ENCODE assay signal across 24 mouse cellular contexts in genomic region chr10:80784871-80785270, GRCm38 (mm10). TPM values are rescaled to one million over a fixed set of nuclear protein-coding genes. Genes with fewer than 3 reads are reported as not detected.
DNase-seq lines count a peak whose midpoint lies in the region; ATAC-seq and TF ChIP-seq lines count a peak whose summit lies in the region.
"Had no signal": no experiment of that assay in that cellular context is flagged by ENCODE, and none has a peak within 500 bp of the region (broad histone marks: within the 10 kb centered on the region; RNA-seq: fewer than 3 reads in every experiment).

No protein-coding gene starts in this region.

- peaks cover 99% of the 10 kb centered on the region for H3K36me3 ChIP-seq in hindbrain, embryonic 10.5 days
- H3K36me3 ChIP-seq in hindbrain, embryonic 16.5 days (ENCODE audit: control insufficient read depth, insufficient read depth, low read length): peaks cover 63% of the 10 kb centered on the region
- H3K36me3 ChIP-seq in myocyte (ENCODE audit: control insufficient read depth, insufficient read depth): peaks cover 40% of the 10 kb centered on the region
- H3K36me3 ChIP-seq in neural tube, embryonic 15.5 days: peaks cover 96% of the 10 kb centered on the region

- ATAC-seq in hindbrain, embryonic 16.5 days: no peak
- ATAC-seq in neural tube, embryonic 15.5 days (ENCODE audit: low FRiP score): no peak
- ATAC-seq: activated CD4-positive, CD25-positive, alpha-beta regulatory T cell, adult 4 months; forebrain, embryonic 14.5 days; inflammation-experienced regulatory T-cells, adult 6 months; intestine, postnatal 0 days; Patski had no signal

- peak overlapping the region; percentile 6; the same call in 1 of the 2 replicates for H3K27ac ChIP-seq in hindbrain, embryonic 10.5 days
- no peak overlapping the region for H3K27ac ChIP-seq in hindbrain, embryonic 16.5 days (ENCODE audit: low read depth, low read length)
- H3K27ac ChIP-seq in neural tube, embryonic 15.5 days (replicated peaks): no peak overlapping the region
- H3K27ac ChIP-seq: embryonic facial prominence, embryonic 10.5 days; forebrain, embryonic 10.5 days; heart, embryonic 15.5 days; hindbrain, embryonic 15.5 days had no signal

- peak; percentile 97 for DNase-seq in heart, adult 11 months
- no peak for DNase-seq in heart, adult 8-10 months (ENCODE audit: low spot score)
- no peak for DNase-seq in hindbrain, embryonic 10.5 days (ENCODE audit: low spot score)
- peak; percentile 85 for DNase-seq in brain, adult 2 months (ENCODE audit: low read depth, low spot score)
- DNase-seq: adrenal gland, postnatal 14 days; cerebellum, adult 9-11 months; cerebellum, postnatal 36 days; gastrocnemius, postnatal 14 days had no signal

- TF ChIP-seq POLR2A in myocyte (IDR thresholded peaks at IDR 0.05; ENCODE audit: insufficient read length, low read depth): no peak

- WGBS in hindbrain, embryonic 10.5 days: 63% methylated on average over 12 of the region's 12 CpGs
- whole genome bisulfite sequencing in hindbrain, embryonic 16.5 days: 56% methylated on average over 12 of the region's 12 CpGs
- 78% methylated on average over 12 of the region's 12 CpGs for WGBS in neural tube, embryonic 15.5 days

- no peaks in the 10 kb centered on the region for H3K27me3 ChIP-seq in hindbrain, embryonic 10.5 days (ENCODE audit: insufficient read depth, poor library complexity, severe bottlenecking)
- H3K27me3 ChIP-seq in hindbrain, embryonic 16.5 days (replicated peaks; ENCODE audit: control insufficient read depth, insufficient read depth, low read length): no peaks in the 10 kb centered on the region
- no peaks in the 10 kb centered on the region for H3K27me3 ChIP-seq in myocyte (ENCODE audit: control insufficient read depth, insufficient read depth, insufficient read length)
- no peaks in the 10 kb centered on the region for H3K27me3 ChIP-seq in neural tube, embryonic 15.5 days (replicated peaks)
- H3K27me3 ChIP-seq: CH12.LX; heart, embryonic 15.5 days; hindbrain, embryonic 15.5 days; Patski had no signal

- H3K4me2 ChIP-seq in hindbrain, embryonic 16.5 days (ENCODE audit: low read length): no peak overlapping the region
- no peak overlapping the region for H3K4me2 ChIP-seq in myocyte (ENCODE audit: low read depth)
- H3K4me2 ChIP-seq in neural tube, embryonic 15.5 days: no peak overlapping the region
- H3K4me2 ChIP-seq: heart, embryonic 15.5 days; hindbrain, embryonic 15.5 days had no signal

- no peaks in the 10 kb centered on the region for H3K79me2 ChIP-seq in myocyte (ENCODE audit: control insufficient read depth, insufficient read depth)

- no peak overlapping the region for H3K9ac ChIP-seq in hindbrain, embryonic 16.5 days (ENCODE audit: low read depth, low read length)
- H3K9ac ChIP-seq in neural tube, embryonic 15.5 days (replicated peaks): no peak overlapping the region
- H3K9ac ChIP-seq: heart, embryonic 15.5 days; hindbrain, embryonic 15.5 days had no signal

- peaks cover 6% of the 10 kb centered on the region; the same call in 1 of the 2 replicates for H3K4me1 ChIP-seq in hindbrain, embryonic 10.5 days (replicated peaks)
- no peaks in the 10 kb centered on the region for H3K4me1 ChIP-seq in hindbrain, embryonic 16.5 days (ENCODE audit: control insufficient read depth, insufficient read depth, low read depth, low read length)
- no peaks in the 10 kb centered on the region for H3K4me1 ChIP-seq in neural tube, embryonic 15.5 days
- H3K4me1 ChIP-seq: embryonic facial prominence, embryonic 10.5 days; forebrain, embryonic 10.5 days; hindbrain, embryonic 15.5 days had no signal

- H3K4me3 ChIP-seq in hindbrain, embryonic 10.5 days: no peak overlapping the region
- H3K4me3 ChIP-seq in hindbrain, embryonic 16.5 days (ENCODE audit: low read length): no peak overlapping the region
- H3K4me3 ChIP-seq in myocyte: no peak overlapping the region
- no peak overlapping the region for H3K4me3 ChIP-seq in neural tube, embryonic 15.5 days (replicated peaks)
- H3K4me3 ChIP-seq: embryonic facial prominence, embryonic 10.5 days; erythroblast, embryonic 14.5 days; forebrain, embryonic 10.5 days; heart, embryonic 15.5 days; hindbrain, embryonic 15.5 days had no signal

- no peaks in the 10 kb centered on the region for H3K9me3 ChIP-seq in hindbrain, embryonic 10.5 days
- H3K9me3 ChIP-seq in hindbrain, embryonic 16.5 days (ENCODE audit: control insufficient read depth, low read length): no peaks in the 10 kb centered on the region
- H3K9me3 ChIP-seq in neural tube, embryonic 15.5 days (replicated peaks): no peaks in the 10 kb centered on the region
- H3K9me3 ChIP-seq: embryonic facial prominence, embryonic 10.5 days; forebrain, embryonic 10.5 days; heart, embryonic 15.5 days; hindbrain, embryonic 15.5 days had no signal

- no peak overlapping the region for H3ac ChIP-seq in myocyte (ENCODE audit: control insufficient read depth, insufficient read length)

TF ChIP-seq in myocyte, 11 proteins besides CTCF, POLR2A, EP300 and RAD21:
- TF ChIP-seq MYOD1 (IDR thresholded peaks at IDR 0.05; ENCODE audit: control insufficient read depth in 1 of 3, insufficient read length in 2 of 3, low read depth in 2 of 3): no peak
- peak in 2 of 3 experiments; percentile 35 to 54 for TF ChIP-seq MYOG (IDR thresholded peaks at IDR 0.05; ENCODE audit: control insufficient read depth in 1 of 3, insufficient read depth in 1 of 3, insufficient read length in 2 of 3, low read depth in 2 of 3)
- TF ChIP-seq E2F4 (IDR thresholded peaks at IDR 0.05; ENCODE audit: insufficient read depth): no peak
- no peak for TF ChIP-seq SRF (IDR thresholded peaks at IDR 0.05; ENCODE audit: control insufficient read depth, insufficient read length, low read depth)
TF ChIP-seq in myocyte: peak in this region for 1.

RNA-seq across cellular contexts. Expression of gene Sf3a2, which starts 13.1 kb away (rescaled TPM):
- total RNA-seq in heart, adult 8-10 months (2022): 10 to 100 TPM; 25.0 to 33.0 (median 31.5) TPM
- polyA plus RNA-seq in hindbrain, embryonic 10.5 days (2016; fragmentation: Nextera tagmentation; extraction: Ambion mirVana): 109 and 119 TPM in 2 replicates
- polyA plus RNA-seq in hindbrain, embryonic 16.5 days (2015; fragmentation: Nextera tagmentation; extraction: Ambion mirVana): 44.7 and 59.9 TPM in 2 replicates
- 93.1 TPM for polyA plus RNA-seq in myocyte (2012; fragmentation: generic; extraction: Trizol)
- polyA plus RNA-seq in neural tube, embryonic 15.5 days (2015; fragmentation: Nextera tagmentation; extraction: Ambion mirVana): 53.3 and 59.8 TPM in 2 replicates

RNA-seq across cellular contexts. Expression of gene Plekhj1, which starts 13.6 kb away (rescaled TPM):
- 10 to 100 TPM; 29.8 to 37.4 (median 32.7) TPM for total RNA-seq in heart, adult 8-10 months (2022)
- 189 and 192 TPM in 2 replicates for polyA plus RNA-seq in hindbrain, embryonic 10.5 days (2016; fragmentation: Nextera tagmentation; extraction: Ambion mirVana)
- polyA plus RNA-seq in hindbrain, embryonic 16.5 days (2015; fragmentation: Nextera tagmentation; extraction: Ambion mirVana): 129 and 140 TPM in 2 replicates
- 69.6 TPM for polyA plus RNA-seq in myocyte (2012; fragmentation: generic; extraction: Trizol)
- polyA plus RNA-seq in neural tube, embryonic 15.5 days (2015; fragmentation: Nextera tagmentation; extraction: Ambion mirVana): 135 and 146 TPM in 2 replicates

RNA-seq across cellular contexts. Expression of gene Amh, which starts 20.2 kb away (rescaled TPM):
- under 1 TPM; 0.14 to 0.50 (median 0.20) TPM for total RNA-seq in heart, adult 8-10 months (2022)
- 0.12 and 0.16 TPM in 2 replicates for polyA plus RNA-seq in hindbrain, embryonic 10.5 days (2016; fragmentation: Nextera tagmentation; extraction: Ambion mirVana)
- not detected in 2 replicates for polyA plus RNA-seq in hindbrain, embryonic 16.5 days (2015; fragmentation: Nextera tagmentation; extraction: Ambion mirVana)
- polyA plus RNA-seq in myocyte (2012; fragmentation: generic; extraction: Trizol): 0.76 TPM
- polyA plus RNA-seq in neural tube, embryonic 15.5 days (2015; fragmentation: Nextera tagmentation; extraction: Ambion mirVana): not detected in 2 replicates
- polyA plus RNA-seq: activated CD4-positive, CD25-positive, alpha-beta regulatory T cell, adult 4 months; hindbrain, embryonic 11.5 days; inflammation-experienced regulatory T-cells, adult 6 months; intestine, postnatal 0 days had no signal

RNA-seq across cellular contexts. Expression of gene Jsrp1, which starts 28.4 kb away (rescaled TPM):
- 1 to 10 TPM in 1 of 4 experiments, under 1 TPM in 3; 0.47 to 1.6 (median 0.75) TPM for total RNA-seq in heart, adult 8-10 months (2022)
- polyA plus RNA-seq in hindbrain, embryonic 10.5 days (2016; fragmentation: Nextera tagmentation; extraction: Ambion mirVana): 0.65 and 0.68 TPM in 2 replicates
- polyA plus RNA-seq in hindbrain, embryonic 16.5 days (2015; fragmentation: Nextera tagmentation; extraction: Ambion mirVana): 1.1 and 1.2 TPM in 2 replicates
- polyA plus RNA-seq in myocyte (2012; fragmentation: generic; extraction: Trizol): 343 TPM
- 1.2 and 2.5 TPM in 2 replicates for polyA plus RNA-seq in neural tube, embryonic 15.5 days (2015; fragmentation: Nextera tagmentation; extraction: Ambion mirVana)
- total RNA-seq: granulocyte monocyte progenitor cell, adult 5-6 weeks had no signal
- polyA plus RNA-seq: activated CD4-positive, CD25-positive, alpha-beta regulatory T cell, adult 4 months; erythroblast, embryonic 14.5 days; inflammation-experienced regulatory T-cells, adult 6 months; Patski had no signal

RNA-seq across cellular contexts. Expression of gene Dot1l, which starts 29.9 kb away (rescaled TPM):
- 10 to 100 TPM; 13.3 to 24.1 (median 19.8) TPM for total RNA-seq in heart, adult 8-10 months (2022)
- 20.3 and 22.8 TPM in 2 replicates for polyA plus RNA-seq in hindbrain, embryonic 10.5 days (2016; fragmentation: Nextera tagmentation; extraction: Ambion mirVana)
- 13.2 and 16.9 TPM in 2 replicates for polyA plus RNA-seq in hindbrain, embryonic 16.5 days (2015; fragmentation: Nextera tagmentation; extraction: Ambion mirVana)
- 20.6 TPM for polyA plus RNA-seq in myocyte (2012; fragmentation: generic; extraction: Trizol)
- 19.3 and 20.3 TPM in 2 replicates for polyA plus RNA-seq in neural tube, embryonic 15.5 days (2015; fragmentation: Nextera tagmentation; extraction: Ambion mirVana)

Comparison
In these comparisons a context has a peak if more than half of its experiments do, and no peak if none do; other contexts are left out.
1. DNase-seq: peak in heart, adult 11 months (single experiment) and brain, adult 2 months (single experiment); none in heart, adult 8-10 months (single experiment) and hindbrain, embryonic 10.5 days (single experiment).